Mouse (Mus musculus) stomach, postnatal 0 days (tissue): ENCODE measurements around the gene Haus6. TPM values are rescaled to one million over a fixed set of nuclear protein-coding genes. Genes with fewer than 3 reads are reported as not detected.

ENCODE experiments used
- ATAC-seq: fragments of 200-750 bp; cut with Nextera tagmentation; 2 replicates; pipeline ENCODE4 v1.8.0; 2017; ENCODE audit not compliant: low FRiP score, low TSS enrichment
- DNase-seq: peaks from one replicate; pipeline ENCODE4 v3.0.0-alpha.2; 2016; ENCODE audit warnings: low spot score
- H3K27ac ChIP-seq: fragments of 300-500 bp; sonication (generic); replicated peaks from 2 replicates; pipeline ENCODE4 v1.5.1; 2014; ENCODE audit warnings: mild to moderate bottlenecking, control low read depth
- H3K27me3 ChIP-seq: fragments of 300-500 bp; sonication (generic); 2 replicates; pipeline ENCODE4 v1.6.1; 2014; ENCODE audit warnings: low read length; ENCODE audit not compliant: control insufficient read depth, insufficient read depth
- H3K36me3 ChIP-seq: fragments of 300-500 bp; sonication (generic); 2 replicates; pipeline ENCODE4 v1.6.1; 2014; ENCODE audit warnings: low read length, mixed read lengths; ENCODE audit not compliant: control insufficient read depth, insufficient read depth
- H3K4me1 ChIP-seq: fragments of 300-500 bp; sonication (generic); replicated peaks from 2 replicates; pipeline ENCODE4 v1.6.1; 2014; ENCODE audit warnings: antibody characterized with exemption; ENCODE audit not compliant: control insufficient read depth, insufficient read depth
- H3K4me2 ChIP-seq: fragments of 300-500 bp; sonication (generic); replicated peaks from 2 replicates; pipeline ENCODE4 v1.6.1; 2014; ENCODE audit warnings: low read depth, mild to moderate bottlenecking, control low read depth, moderate library complexity
- H3K4me3 ChIP-seq: fragments of 300-500 bp; sonication (generic); 2 replicates; pipeline ENCODE4 v1.5.1; 2014; ENCODE audit warnings: low read depth, low read length, control low read depth
- H3K9ac ChIP-seq: fragments of 300-500 bp; sonication (generic); 2 replicates; pipeline ENCODE4 v1.6.1; 2014; ENCODE audit warnings: mild to moderate bottlenecking, low read length, control low read depth, mixed read lengths
- H3K9me3 ChIP-seq: fragments of 300-500 bp; sonication (generic); 2 replicates; pipeline ENCODE4 v1.6.1; 2016; ENCODE audit warnings: low read length; ENCODE audit not compliant: control insufficient read depth
- CTCF ChIP-seq: IDR thresholded peaks from 2 replicates; pipeline ENCODE4 v1.5.1; 2016; ENCODE audit warnings: antibody characterized with exemption, low read depth, mild to moderate bottlenecking, moderate library complexity
- EP300 ChIP-seq: optimal IDR thresholded peaks from 2 replicates; pipeline ENCODE3; 2016; ENCODE audit warnings: antibody characterized with exemption
- WGBS: fragments of 180-500 bp; shearing (Covaris S2); extraction: QIAGEN DNeasy Blood & Tissue Kit; methylation state at CpG from one replicate; pipeline ENCODE4 v1.1.7; 2014; 5-methylcytosine and 5-hydroxymethylcytosine counted together
- polyA plus RNA-seq: library from polyadenylated mRNA; unstranded; fragments of >200 nt; fragmentation: Nextera tagmentation; extraction: Ambion mirVana; gene quantifications from 2 replicates; pipeline ENCODE4 v1.2.1, GENCODE M21; 2015

Gene Haus6
- polyA plus RNA-seq, 1 experiment from 2014 or later, result 4.4 TPM

GRCm38 (mm10) chr4:86576120-86576541 is 35.7 kb downstream of the Haus6 start:
- TF ChIP-seq CTCF (no peak), EP300 (no peak)
- DNase-seq, result peak; percentile 39
- WGBS, result under 1% methylated on average over 20 of the region's 20 CpGs
- H3K27ac ChIP-seq, result peak overlapping the region; percentile 98
- H3K27me3 ChIP-seq, result no peaks in the 10 kb centered on the region
- no peaks in the 10 kb centered on the region for H3K36me3 ChIP-seq
- H3K4me2 ChIP-seq, result peak overlapping the region; percentile 81
- no peak for ATAC-seq
- H3K4me3 ChIP-seq, result peak overlapping the region; percentile 89
- no peaks in the 10 kb centered on the region for H3K9me3 ChIP-seq
- H3K4me1 ChIP-seq, result peaks cover 3% of the 10 kb centered on the region; the same call in 1 of the 2 replicates
- H3K9ac ChIP-seq, result peak overlapping the region; percentile 98

- ATAC-seq, result peak; percentile 99
- Histone ChIP-seq H3K36me3 (no peaks in the 10 kb centered on the region), H3K4me2 (peak within 1 kb of the TSS; percentile 81), H3K9ac (peak within 1 kb of the TSS; percentile 98), H3K4me1 (peaks cover 3% of the 10 kb centered on the region; the same call in 1 of the 2 replicates), H3K9me3 (no peaks in the 10 kb centered on the region), H3K27me3 (no peaks in the 10 kb centered on the region), H3K4me3 (peak within 1 kb of the TSS; percentile 89), H3K27ac (peak within 1 kb of the TSS; percentile 98)
- WGBS, result under 1% methylated on average over 53 of the region's 53 CpGs
- TF ChIP-seq EP300 (peak; percentile 100), CTCF (peak; percentile 86)
- DNase-seq, result peak; percentile 96
Observed at GRCm38 (mm10) chr4:86575283-86575983, 36.4 kb downstream of the Haus6 start, which contains the start of gene Rraga. Gene Rraga, plus strand, starts transcription at chr4:86575668.

- H3K4me2 ChIP-seq, result peak overlapping the region; percentile 81
- ATAC-seq (peak; percentile 1; the same call in 1 of the 2 replicates), DNase-seq (no peak)
- no peaks in the 10 kb centered on the region for H3K36me3 ChIP-seq
- WGBS, result 16% methylated on average over 6 of the region's 6 CpGs
- peak overlapping the region; percentile 98 for H3K9ac ChIP-seq
- TF ChIP-seq CTCF, result no peak
- no peak for TF ChIP-seq EP300
- peak overlapping the region; percentile 98 for H3K27ac ChIP-seq
- peak overlapping the region; percentile 89 for H3K4me3 ChIP-seq
- no peaks in the 10 kb centered on the region for H3K27me3 ChIP-seq
- no peaks in the 10 kb centered on the region for H3K9me3 ChIP-seq
- H3K4me1 ChIP-seq, result peaks cover 3% of the 10 kb centered on the region; the same call in 1 of the 2 replicates
Observed at GRCm38 (mm10) chr4:86574939-86575282, 36.9 kb downstream of the Haus6 start.

- H3K27ac ChIP-seq, result no peak overlapping the region
- no peaks in the 10 kb centered on the region for H3K9me3 ChIP-seq
- WGBS, result 96% methylated on average over 3 of the region's 3 CpGs
Observed at GRCm38 (mm10) chr4:86561061-86561460, 50.8 kb downstream of the Haus6 start.

GRCm38 (mm10) chr4:86559006-86559405 is 52.8 kb downstream of the Haus6 start:
- DNase-seq (no peak), ATAC-seq (no peak)
- H3K4me1 ChIP-seq, result no peaks in the 10 kb centered on the region
- H3K9me3 ChIP-seq, result no peaks in the 10 kb centered on the region
- H3K9ac ChIP-seq, result no peak overlapping the region
- TF ChIP-seq EP300, result no peak
- TF ChIP-seq CTCF, result no peak
- no peaks in the 10 kb centered on the region for H3K36me3 ChIP-seq
- no peak overlapping the region for H3K4me2 ChIP-seq
- 65% methylated on average over 4 of the region's 4 CpGs for WGBS
- no peak overlapping the region for H3K4me3 ChIP-seq
- no peaks in the 10 kb centered on the region for H3K27me3 ChIP-seq
- H3K27ac ChIP-seq, result no peak overlapping the region

More at GRCm38 (mm10) chr4:86561061-86561460, 50.8 kb downstream of the Haus6 start:
- no peaks in the 10 kb centered on the region for H3K36me3 ChIP-seq
- H3K27me3 ChIP-seq, result no peaks in the 10 kb centered on the region
- no peak for DNase-seq
- H3K9ac ChIP-seq, result no peak overlapping the region
- H3K4me2 ChIP-seq, result no peak overlapping the region
- no peak overlapping the region for H3K4me3 ChIP-seq
- ATAC-seq, result no peak
- TF ChIP-seq EP300 (no peak), CTCF (no peak)
- H3K4me1 ChIP-seq, result no peaks in the 10 kb centered on the region

GRCm38 (mm10) chr4:86558228-86558627 is 53.6 kb downstream of the Haus6 start, which contains the start of gene Saxo1:
Gene Saxo1, minus strand, starts transcription at chr4:86558328.
- TF ChIP-seq EP300 (no peak), CTCF (no peak)
- H3K4me1 ChIP-seq, result no peaks in the 10 kb centered on the region
- H3K4me3 ChIP-seq, result no peak within 1 kb of the TSS
- no peaks in the 10 kb centered on the region for H3K9me3 ChIP-seq
- H3K4me2 ChIP-seq, result no peak within 1 kb of the TSS
- DNase-seq (no peak), ATAC-seq (no peak)
- no peaks in the 10 kb centered on the region for H3K27me3 ChIP-seq
- H3K27ac ChIP-seq, result no peak within 1 kb of the TSS
- no peaks in the 10 kb centered on the region for H3K36me3 ChIP-seq
- 92% methylated on average over 7 of the region's 7 CpGs for WGBS
- no peak within 1 kb of the TSS for H3K9ac ChIP-seq
